Mouse (Mus musculus) embryonic facial prominence, embryonic 12.5 days (tissue): ENCODE measurements around the gene Ppp1r1c. TPM values are rescaled to one million over a fixed set of nuclear protein-coding genes. Genes with fewer than 3 reads are reported as not detected.

ENCODE experiments used
- ATAC-seq: fragments of 200-750 bp; cut with Nextera tagmentation; 2 replicates; pipeline ENCODE4 v1.8.0; 2017; ENCODE audit not compliant: insufficient number of reproducible peaks, insufficient read depth, low FRiP score, low TSS enrichment
- H3K27ac ChIP-seq: fragments of 300-500 bp; sonication (generic); 2 replicates; pipeline ENCODE4 v1.5.1; 2016; ENCODE audit warnings: mild to moderate bottlenecking
- H3K27me3 ChIP-seq: fragments of 300-500 bp; sonication (generic); 2 replicates; pipeline ENCODE4 v1.6.1; 2016; ENCODE audit warnings: mild to moderate bottlenecking, moderate library complexity
- H3K36me3 ChIP-seq: fragments of 300-500 bp; sonication (generic); 2 replicates; pipeline ENCODE4 v1.6.1; 2016; ENCODE audit warnings: mild to moderate bottlenecking
- H3K4me1 ChIP-seq: fragments of 300-500 bp; sonication (generic); 2 replicates; pipeline ENCODE4 v1.6.1; 2016
- H3K4me2 ChIP-seq: fragments of 300-500 bp; sonication (generic); replicated peaks from 2 replicates; pipeline ENCODE4 v1.6.1; 2016; ENCODE audit warnings: mild to moderate bottlenecking, moderate library complexity
- H3K4me3 ChIP-seq: fragments of 300-500 bp; sonication (generic); 2 replicates; pipeline ENCODE4 v1.5.1; 2016; ENCODE audit warnings: mild to moderate bottlenecking
- H3K9ac ChIP-seq: fragments of 300-500 bp; sonication (generic); 2 replicates; pipeline ENCODE4 v1.6.1; 2016; ENCODE audit warnings: mild to moderate bottlenecking, moderate library complexity
- H3K9me3 ChIP-seq: fragments of 300-500 bp; sonication (generic); 2 replicates; pipeline ENCODE4 v1.6.1; 2016; ENCODE audit warnings: mild to moderate bottlenecking, moderate library complexity
- WGBS: fragments of 180-500 bp; shearing (Covaris S2); methylation state at CpG from one replicate; pipeline ENCODE4 v1.1.7; 2016; 5-methylcytosine and 5-hydroxymethylcytosine counted together
- polyA plus RNA-seq: library from polyadenylated mRNA; unstranded; fragments of >200 nt; fragmentation: Nextera tagmentation; extraction: Ambion mirVana; gene quantifications from 2 replicates; pipeline ENCODE4 v1.2.1, GENCODE M21; 2016

The Ppp1r1c gene
- polyA plus RNA-seq: 16.2 and 18.9 TPM in 2 replicates

GRCm38 (mm10) chr2:79707575-79707974, at the start of gene Ppp1r1c:
Gene Ppp1r1c (plus strand): TSS chr2:79707780.
- H3K27me3 ChIP-seq: no peaks in the 10 kb centered on the region
- no peak within 1 kb of the TSS for H3K9ac ChIP-seq
- no peak within 1 kb of the TSS for H3K4me3 ChIP-seq
- no peaks in the 10 kb centered on the region for H3K4me1 ChIP-seq
- H3K36me3 ChIP-seq: no peaks in the 10 kb centered on the region
- no peak within 1 kb of the TSS for H3K4me2 ChIP-seq
- H3K27ac ChIP-seq: no peak within 1 kb of the TSS
- no peak for ATAC-seq
- WGBS: 86% methylated on average over 6 of the region's 6 CpGs
- H3K9me3 ChIP-seq: no peaks in the 10 kb centered on the region

- no peaks in the 10 kb centered on the region for H3K9me3 ChIP-seq
- no peak overlapping the region for H3K27ac ChIP-seq
- peaks cover 5% of the 10 kb centered on the region; the same call in 1 of the 2 replicates for H3K4me1 ChIP-seq
- H3K36me3 ChIP-seq: peaks cover 43% of the 10 kb centered on the region
- ATAC-seq: no peak
- H3K9ac ChIP-seq: no peak overlapping the region
- WGBS: 87% methylated on average over 12 of the region's 12 CpGs
- no peak overlapping the region for H3K4me2 ChIP-seq
- H3K4me3 ChIP-seq: no peak overlapping the region
- H3K27me3 ChIP-seq: no peaks in the 10 kb centered on the region
These were observed 47.0 kb upstream of the Ppp1r1c start for GRCm38 (mm10) chr2:79660417-79661185.

GRCm38 (mm10) chr2:79661486-79662104, 46.0 kb upstream of the Ppp1r1c start:
- H3K36me3 ChIP-seq: peaks cover 43% of the 10 kb centered on the region
- H3K4me1 ChIP-seq: peaks cover 5% of the 10 kb centered on the region; the same call in 1 of the 2 replicates
- H3K9ac ChIP-seq: no peak overlapping the region
- H3K9me3 ChIP-seq: no peaks in the 10 kb centered on the region
- no peak overlapping the region for H3K4me2 ChIP-seq
- H3K27ac ChIP-seq: no peak overlapping the region
- no peak overlapping the region for H3K4me3 ChIP-seq
- no peak for ATAC-seq
- WGBS: 81% methylated on average over 7 of the region's 7 CpGs
- no peaks in the 10 kb centered on the region for H3K27me3 ChIP-seq

- H3K4me1 ChIP-seq: peaks cover 5% of the 10 kb centered on the region; the same call in 1 of the 2 replicates
- H3K9me3 ChIP-seq: no peaks in the 10 kb centered on the region
- H3K36me3 ChIP-seq: peaks cover 16% of the 10 kb centered on the region
- no peak overlapping the region for H3K27ac ChIP-seq
- WGBS: 72% methylated on average over 3 of the region's 3 CpGs
- no peaks in the 10 kb centered on the region for H3K27me3 ChIP-seq
- H3K4me2 ChIP-seq: no peak overlapping the region
- H3K9ac ChIP-seq: no peak overlapping the region
- no peak overlapping the region for H3K4me3 ChIP-seq
- ATAC-seq: no peak
These were observed 42.9 kb upstream of the Ppp1r1c start for GRCm38 (mm10) chr2:79664532-79665286.

GRCm38 (mm10) chr2:79665492-79665891, 42.1 kb upstream of the Ppp1r1c start:
- Histone ChIP-seq H3K4me1 (peaks cover 5% of the 10 kb centered on the region; the same call in 1 of the 2 replicates), H3K27ac (no peak overlapping the region), H3K9me3 (no peaks in the 10 kb centered on the region), H3K36me3 (peaks cover 12% of the 10 kb centered on the region), H3K27me3 (no peaks in the 10 kb centered on the region), H3K9ac (no peak overlapping the region), H3K4me2 (no peak overlapping the region), H3K4me3 (no peak overlapping the region)
- 60% methylated on average over 3 of the region's 3 CpGs for WGBS
- no peak for ATAC-seq

- no peaks in the 10 kb centered on the region for H3K4me1 ChIP-seq
- H3K4me2 ChIP-seq: no peak overlapping the region
- no peaks in the 10 kb centered on the region for H3K9me3 ChIP-seq
- H3K27ac ChIP-seq: no peak overlapping the region
- ATAC-seq: no peak
- H3K4me3 ChIP-seq: no peak overlapping the region
- no peaks in the 10 kb centered on the region for H3K27me3 ChIP-seq
- H3K9ac ChIP-seq: no peak overlapping the region
- WGBS: 85% methylated on average over 3 of the region's 3 CpGs
- H3K36me3 ChIP-seq: peaks cover 4% of the 10 kb centered on the region; the same call in 1 of the 2 replicates
These were observed 32.3 kb upstream of the Ppp1r1c start for GRCm38 (mm10) chr2:79675266-79675665.

GRCm38 (mm10) chr2:79677663-79678257, 29.8 kb upstream of the Ppp1r1c start:
- H3K27me3 ChIP-seq: no peaks in the 10 kb centered on the region
- no peak overlapping the region for H3K4me2 ChIP-seq
- no peak overlapping the region for H3K9ac ChIP-seq
- H3K27ac ChIP-seq: no peak overlapping the region
- no peak overlapping the region for H3K4me3 ChIP-seq
- no peaks in the 10 kb centered on the region for H3K36me3 ChIP-seq
- 68% methylated on average over 1 of the region's 1 CpGs for WGBS
- no peak for ATAC-seq
- H3K4me1 ChIP-seq: no peaks in the 10 kb centered on the region
- no peaks in the 10 kb centered on the region for H3K9me3 ChIP-seq

GRCm38 (mm10) chr2:79681672-79682071, 25.9 kb upstream of the Ppp1r1c start:
- Histone ChIP-seq H3K27me3 (no peaks in the 10 kb centered on the region), H3K4me1 (no peaks in the 10 kb centered on the region), H3K36me3 (no peaks in the 10 kb centered on the region), H3K9ac (no peak overlapping the region), H3K4me3 (no peak overlapping the region), H3K9me3 (no peaks in the 10 kb centered on the region), H3K4me2 (no peak overlapping the region), H3K27ac (no peak overlapping the region)
- 77% methylated on average over 4 of the region's 4 CpGs for WGBS
- ATAC-seq: no peak

- Histone ChIP-seq H3K36me3 (no peaks in the 10 kb centered on the region), H3K27ac (no peak overlapping the region), H3K27me3 (no peaks in the 10 kb centered on the region), H3K4me3 (no peak overlapping the region), H3K9ac (no peak overlapping the region), H3K4me1 (no peaks in the 10 kb centered on the region), H3K9me3 (no peaks in the 10 kb centered on the region), H3K4me2 (no peak overlapping the region)
- ATAC-seq: no peak
- whole genome bisulfite sequencing: 92% methylated on average over 4 of the region's 4 CpGs
These were observed 24.3 kb upstream of the Ppp1r1c start for GRCm38 (mm10) chr2:79683258-79683657.

GRCm38 (mm10) chr2:79690838-79691237, 16.7 kb upstream of the Ppp1r1c start:
- no peak overlapping the region for H3K27ac ChIP-seq
- WGBS: 53% methylated on average over 3 of the region's 3 CpGs
- no peak overlapping the region for H3K9ac ChIP-seq
- ATAC-seq: no peak
- H3K27me3 ChIP-seq: no peaks in the 10 kb centered on the region
- H3K36me3 ChIP-seq: no peaks in the 10 kb centered on the region
- H3K4me1 ChIP-seq: no peaks in the 10 kb centered on the region
- no peak overlapping the region for H3K4me2 ChIP-seq
- no peak overlapping the region for H3K4me3 ChIP-seq
- H3K9me3 ChIP-seq: no peaks in the 10 kb centered on the region

GRCm38 (mm10) chr2:79695190-79695589, 12.4 kb upstream of the Ppp1r1c start:
- no peak for ATAC-seq
- H3K27ac ChIP-seq: no peak overlapping the region
- no peaks in the 10 kb centered on the region for H3K27me3 ChIP-seq
- no peaks in the 10 kb centered on the region for H3K4me1 ChIP-seq
- no peaks in the 10 kb centered on the region for H3K36me3 ChIP-seq
- 85% methylated on average over 4 of the region's 4 CpGs for WGBS
- no peak overlapping the region for H3K4me3 ChIP-seq
- no peak overlapping the region for H3K4me2 ChIP-seq
- no peak overlapping the region for H3K9ac ChIP-seq
- no peaks in the 10 kb centered on the region for H3K9me3 ChIP-seq
